Mouse (Mus musculus) left cerebral cortex, postnatal 36 days (tissue): ENCODE measurements at regions not wholly inside any gene's neighbourhood (a gene's known extent, or its start where the extent isn't known, plus 50 kb on each side); places are given as distances from the start of the nearest gene placed in this dataset.
"Not testable (repeated sequence)": the region's sequence is repeated elsewhere in the genome, so short reads cannot be mapped to it uniquely, and the experiment has no call there.

Experiments
- DNase-seq, 2 experiments: peaks; one replicate each; pipeline ENCODE4 v3.0.0; 2021 to 2022; ENCODE audit warnings: low spot score in 2 of 2, mixed read lengths in 1 of 2
- intact Hi-C: fragments of 180-260 bp; cut with DNase I; formaldehyde crosslinking; loops from one replicate; pipeline ENCODE4 v1.15.1; 2025

DNA sequence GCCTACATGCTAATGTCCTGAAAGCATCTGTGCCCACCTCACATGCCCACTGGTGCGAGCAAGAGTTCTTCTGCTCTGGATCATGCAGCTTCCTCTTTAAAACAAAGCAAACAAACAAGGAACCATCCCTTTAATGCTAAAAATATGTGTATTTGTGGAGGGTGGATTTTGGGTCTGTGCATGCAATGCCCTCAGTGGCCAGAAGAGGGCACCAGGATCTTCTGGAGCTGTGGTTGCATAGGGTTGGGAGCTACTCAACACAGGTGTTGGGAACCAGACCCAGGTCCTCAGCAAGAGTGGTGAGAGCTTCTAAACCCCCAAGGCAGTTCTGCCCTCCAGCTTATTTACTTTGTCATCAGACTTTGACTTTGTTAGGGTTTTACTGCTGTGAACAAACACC is 201.3 kb downstream of the Matn1 start:
- no peak for DNase-seq
- intact Hi-C loops, result no loop called here

DNA sequence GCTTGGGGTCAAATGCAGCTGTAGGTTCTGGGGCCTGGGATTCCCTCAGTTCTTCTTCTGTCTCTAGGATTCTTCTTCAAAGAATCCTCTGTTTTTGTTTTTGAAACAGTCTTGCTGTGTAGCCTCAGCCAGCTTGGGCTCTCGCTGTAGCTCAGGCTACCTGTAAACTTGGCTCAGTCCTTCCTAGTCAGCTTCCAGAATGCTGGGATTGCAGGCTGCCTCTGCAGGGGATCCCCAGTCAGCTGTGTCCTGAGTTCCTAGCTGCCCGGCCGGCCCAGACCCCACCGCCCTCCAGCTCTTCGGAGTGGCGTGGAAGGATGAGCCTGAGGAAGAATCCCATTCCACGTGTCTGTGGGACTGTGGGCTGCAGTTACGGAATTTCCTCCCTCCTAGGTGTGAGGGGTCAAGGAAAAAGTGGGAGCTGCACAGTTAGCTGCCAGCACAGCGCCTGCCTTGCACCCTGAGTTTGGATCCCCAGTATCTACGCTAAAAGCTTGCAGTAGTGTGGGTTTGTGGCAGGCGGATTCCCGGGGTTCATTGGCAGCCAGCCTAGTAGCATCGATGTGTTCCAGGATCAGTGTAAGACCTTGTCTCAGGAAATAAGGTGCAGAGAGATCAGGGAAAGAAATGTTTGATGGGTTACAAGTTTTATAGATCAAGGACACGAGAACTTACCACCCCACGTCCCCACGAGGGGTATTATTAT is 204.0 kb downstream of the Matn1 start:
- intact Hi-C loops, result no loop called here
- no peak for DNase-seq

DNA sequence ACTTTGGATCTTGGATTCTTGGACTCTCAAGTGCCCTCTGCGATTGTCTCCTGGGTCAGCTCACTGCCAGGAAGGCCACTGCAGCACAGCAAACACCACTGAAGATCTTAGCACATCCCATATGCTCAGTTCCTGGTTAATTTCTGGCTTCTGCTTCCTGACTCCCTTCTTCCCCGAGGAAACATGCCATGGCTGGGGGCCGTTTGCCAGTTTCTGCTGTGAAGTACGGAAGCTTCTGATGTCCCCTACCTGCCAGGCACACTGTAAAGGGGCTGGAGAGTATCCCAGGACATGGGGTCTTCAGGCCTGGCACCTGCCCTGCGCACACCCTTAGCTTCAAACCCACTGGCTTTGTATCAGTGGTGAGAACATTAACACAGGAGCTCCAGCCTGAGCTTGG is 205.3 kb downstream of the Matn1 start:
- DNase-seq, result no peak
- intact Hi-C loops, result no loop called here

DNA sequence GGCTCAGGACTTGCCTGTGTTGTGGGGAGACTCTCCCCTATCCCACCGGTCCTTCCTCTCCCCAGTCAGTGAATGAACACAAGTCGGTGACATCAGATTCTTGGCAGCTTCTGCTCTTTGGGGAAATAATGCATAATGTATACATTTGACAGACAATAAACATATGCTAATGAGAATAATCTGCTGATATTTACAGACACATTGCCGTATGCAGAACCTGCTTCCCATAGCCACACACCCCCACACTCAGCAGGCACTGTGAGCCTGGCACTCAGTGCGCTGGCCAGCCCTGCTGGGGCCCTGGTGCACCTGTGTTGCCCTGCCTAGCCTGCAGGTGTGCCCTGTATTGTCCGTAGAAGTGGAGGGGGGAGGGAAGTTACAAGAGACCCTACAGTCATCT is 215.5 kb downstream of the Matn1 start:
- no peak for DNase-seq
- intact Hi-C loops, result no loop called here

DNA sequence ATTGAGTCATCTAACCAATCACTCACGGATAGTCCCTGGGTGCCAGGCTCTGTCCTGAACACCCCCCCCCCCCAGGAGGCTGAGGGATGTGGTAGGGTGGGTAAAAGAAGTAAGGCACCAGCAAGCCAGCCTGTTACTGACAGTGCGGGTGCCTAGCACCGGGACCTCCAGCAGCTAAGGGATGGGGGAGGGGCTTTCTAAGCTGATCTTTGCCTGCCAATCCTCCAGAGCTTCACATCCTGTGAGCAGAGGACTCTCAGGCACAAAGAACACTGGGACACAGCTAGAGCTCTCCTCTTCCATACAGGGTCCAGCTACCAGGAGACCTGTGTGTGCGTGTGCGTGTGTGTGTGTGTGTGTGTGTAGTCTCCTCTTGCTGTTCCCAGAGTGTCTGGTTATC is 215.9 kb downstream of the Matn1 start:
- DNase-seq, result no peak
- intact Hi-C loops, result no loop called here

DNA sequence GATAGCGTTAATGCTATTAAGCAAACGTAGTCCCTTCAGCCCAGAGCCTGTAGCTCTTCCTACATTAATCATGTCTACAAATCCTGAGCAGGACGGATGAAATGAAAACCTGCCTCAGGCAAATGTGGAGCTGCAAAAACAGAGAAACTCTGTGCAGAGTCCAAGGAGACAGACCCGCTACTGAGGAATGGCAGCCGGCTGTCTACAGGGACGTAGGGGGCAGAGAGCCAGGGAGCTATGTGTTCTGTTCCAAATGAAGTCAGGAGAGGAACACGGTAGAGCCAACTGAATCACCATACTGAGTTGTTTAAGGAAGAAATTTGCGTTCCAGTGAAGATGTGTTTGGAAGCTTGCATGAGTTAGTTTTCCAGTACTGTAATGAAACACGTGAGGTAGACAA is 217.3 kb downstream of the Matn1 start:
- DNase-seq, result no peak
- intact Hi-C loops, result no loop called here

DNA sequence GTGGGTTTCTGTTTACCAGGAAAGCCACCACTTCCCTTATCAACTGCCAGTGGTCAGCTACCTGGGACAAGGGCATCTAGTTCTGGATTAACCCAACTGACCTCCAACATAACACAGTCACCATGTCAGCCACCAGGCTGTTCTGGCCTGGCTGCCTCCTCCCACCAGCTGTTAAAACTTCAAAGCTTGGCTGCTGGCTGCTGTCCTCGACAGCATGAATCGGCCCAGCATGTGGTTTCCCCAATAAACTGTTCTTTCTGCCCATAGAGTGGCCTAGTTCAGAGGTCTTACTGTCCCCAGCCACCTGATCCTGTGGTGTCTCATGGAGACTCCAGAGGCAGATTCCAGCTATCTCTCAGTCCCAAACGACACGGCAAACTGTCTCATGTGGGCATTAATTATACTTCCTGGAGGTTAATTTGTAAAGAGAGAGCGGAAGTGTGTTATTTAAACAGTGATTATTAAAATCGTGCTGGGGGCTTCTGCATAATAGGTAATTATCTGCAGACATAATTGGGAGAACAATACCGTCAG is 219.7 kb downstream of the Matn1 start:
- DNase-seq, result no peak
- intact Hi-C loops, result no loop called here

DNA sequence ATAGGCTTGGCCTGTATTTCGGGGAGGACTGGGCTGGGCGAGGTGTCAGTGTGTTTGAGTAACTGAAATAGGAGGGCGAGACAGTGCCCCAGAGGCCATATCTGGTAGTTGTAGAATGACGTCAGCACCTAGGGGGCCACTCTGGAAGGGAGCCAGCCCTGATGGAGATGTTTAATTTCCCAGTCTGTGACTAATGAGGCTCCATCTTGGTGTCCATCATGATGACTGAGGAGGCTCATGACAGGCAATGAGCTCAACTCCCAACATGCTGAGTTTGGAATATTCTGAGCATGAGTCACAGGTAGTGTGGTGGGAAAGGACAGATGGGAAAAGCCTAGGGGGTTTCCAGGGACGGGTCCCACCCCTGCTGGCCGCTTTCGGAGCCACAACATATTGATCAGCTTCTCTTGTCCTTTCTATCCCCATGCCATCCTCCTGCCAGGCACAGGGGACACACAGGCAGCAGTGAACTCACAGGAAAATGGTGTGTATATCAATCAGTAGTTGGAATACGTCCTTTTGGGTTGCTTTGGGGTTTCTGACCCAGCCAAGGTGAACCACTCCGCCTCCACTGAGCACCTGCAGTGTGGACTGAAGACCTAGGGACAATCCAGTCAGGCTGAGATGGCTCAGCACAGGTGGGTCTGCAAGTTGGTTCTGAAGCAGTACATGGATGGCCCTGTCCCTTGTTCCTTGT is 222.5 kb downstream of the Matn1 start:
- DNase-seq, result no peak
- intact Hi-C loops, result no loop called here

DNA sequence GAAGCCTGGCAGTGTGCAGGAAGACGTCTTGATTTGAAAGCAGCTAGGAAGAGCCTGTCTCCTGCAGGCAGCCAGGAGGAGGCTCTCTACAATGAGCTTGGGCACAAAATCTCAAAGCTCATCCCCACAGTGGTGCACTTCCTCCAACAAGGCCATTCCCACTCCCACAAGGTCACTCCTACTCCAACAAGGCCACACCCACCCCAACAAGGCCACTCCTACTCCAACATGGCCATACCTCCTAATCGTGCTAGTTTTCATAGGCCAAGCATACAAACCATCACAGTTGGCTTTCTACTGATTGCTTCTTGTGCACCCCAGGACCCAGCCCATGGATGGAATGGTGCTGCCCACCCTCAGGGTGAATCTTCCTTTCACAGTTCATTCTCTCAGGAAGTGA is 223.7 kb downstream of the Matn1 start:
- intact Hi-C loops, result no loop called here
- DNase-seq, result no peak

DNA sequence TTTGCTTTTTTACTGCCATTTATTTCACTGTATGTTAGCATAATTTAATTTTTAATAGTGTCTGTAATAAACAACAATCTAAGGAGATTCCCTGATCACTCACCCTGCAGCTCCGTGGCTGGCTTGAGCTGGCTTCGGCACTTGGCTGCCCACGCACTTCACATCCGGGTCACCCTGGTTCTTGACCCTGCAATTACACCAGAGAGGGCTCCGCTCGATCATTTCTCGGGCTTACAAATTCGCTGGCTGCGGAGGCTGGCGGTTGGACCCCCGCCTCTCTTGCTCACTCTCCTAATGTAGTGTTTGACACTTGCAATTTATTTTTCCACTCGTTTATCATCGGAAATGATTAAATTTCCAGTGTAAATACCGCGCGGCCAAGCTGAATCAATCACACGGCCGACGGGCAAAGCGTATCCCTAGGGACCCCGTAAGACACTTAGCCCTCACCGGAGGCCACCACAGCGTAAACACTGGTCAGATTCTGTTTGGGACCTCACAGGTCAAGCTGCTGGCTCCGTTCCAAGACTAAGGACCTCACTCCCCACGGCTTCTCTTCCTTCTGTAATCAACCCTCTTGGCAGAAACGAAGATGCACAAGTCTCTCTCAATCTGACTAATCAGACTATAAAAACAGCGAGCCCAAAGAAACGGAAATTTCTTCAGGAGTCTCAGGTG is 229.7 kb downstream of the Matn1 start:
- no peak for DNase-seq
- intact Hi-C loops, result no loop called here

DNA sequence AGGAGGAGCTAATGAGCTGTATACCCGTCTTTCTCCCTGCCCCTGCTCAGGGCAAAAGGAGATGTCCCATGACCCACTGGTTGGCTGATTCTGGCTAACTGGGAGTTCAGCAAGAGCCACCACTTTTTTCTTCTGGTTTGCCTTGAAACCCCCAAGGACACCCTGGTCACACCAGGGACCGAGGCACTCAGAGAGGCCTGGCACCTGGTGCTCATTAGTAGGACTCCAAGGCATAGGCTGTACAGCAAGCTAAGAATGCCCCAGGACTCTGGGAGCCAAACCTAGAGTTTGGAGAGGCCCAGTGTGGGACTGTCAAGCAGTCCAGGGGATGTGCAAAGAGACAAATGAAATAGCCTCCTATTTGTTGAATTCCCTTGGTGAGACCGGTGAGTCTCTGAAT is 232.5 kb downstream of the Matn1 start:
- DNase-seq, result no peak
- intact Hi-C loops, result no loop called here

DNA sequence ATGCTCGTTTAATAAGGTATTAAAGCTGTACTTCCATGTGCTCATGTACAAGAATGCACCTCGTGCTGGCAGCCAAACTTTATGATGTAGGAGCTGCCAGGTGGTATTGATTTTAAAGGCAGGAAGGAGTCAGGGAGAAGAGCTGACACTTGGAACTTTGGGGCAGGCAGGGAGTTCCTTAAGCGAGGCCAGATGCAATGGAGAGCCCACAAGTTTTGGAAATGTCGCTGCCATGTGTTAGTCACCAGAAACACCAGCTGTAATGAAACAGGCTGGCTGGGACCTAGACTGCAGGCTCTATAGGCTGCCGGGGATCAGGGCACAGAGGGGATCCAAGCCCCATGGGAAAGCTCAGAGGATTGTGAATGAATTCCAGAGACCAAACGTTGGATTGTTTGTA is 233.7 kb downstream of the Matn1 start:
- no peak for DNase-seq
- intact Hi-C loops, result no loop called here

DNA sequence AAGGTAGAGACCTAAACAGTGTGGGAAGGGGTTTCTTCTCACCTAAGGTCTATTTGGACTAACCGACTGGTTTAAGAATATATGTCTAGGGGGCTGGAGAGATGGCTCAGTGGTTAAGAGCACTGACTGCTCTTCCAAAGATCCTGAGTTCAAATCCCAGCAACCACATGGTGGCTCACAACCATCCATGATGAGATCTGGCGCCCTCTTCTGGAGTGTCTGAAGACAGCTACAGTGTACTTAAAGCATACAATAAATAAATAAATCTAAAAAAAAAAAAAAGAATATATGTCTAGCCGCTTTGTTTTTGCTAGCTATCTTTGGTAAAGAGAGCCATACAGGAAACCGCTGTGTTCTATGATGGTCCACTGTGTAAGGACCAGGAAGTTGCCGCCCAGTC is 234.5 kb downstream of the Matn1 start:
- DNase-seq, intact Hi-C loops: not testable (repeated sequence)

DNA sequence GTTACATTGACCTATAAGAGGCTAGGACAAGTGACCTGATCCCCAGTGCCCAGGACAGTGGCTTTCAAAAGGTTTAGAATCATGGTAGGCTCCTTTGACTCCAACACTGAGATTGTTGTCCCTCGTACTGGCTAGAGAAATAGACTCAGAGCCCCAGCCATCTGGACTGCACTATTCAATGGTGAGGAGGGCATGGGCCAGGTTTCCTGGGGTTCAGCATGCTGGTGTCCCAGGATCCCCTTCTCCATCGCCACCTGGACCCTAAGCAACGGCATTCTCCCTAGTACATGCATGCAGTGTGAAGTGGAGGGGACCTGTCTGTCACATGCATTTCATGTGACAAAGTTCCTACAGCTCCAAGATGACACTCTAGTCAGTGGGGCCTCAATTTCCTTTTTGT is 243.9 kb downstream of the Matn1 start:
- intact Hi-C loops, result no loop called here
- no peak for DNase-seq

DNA sequence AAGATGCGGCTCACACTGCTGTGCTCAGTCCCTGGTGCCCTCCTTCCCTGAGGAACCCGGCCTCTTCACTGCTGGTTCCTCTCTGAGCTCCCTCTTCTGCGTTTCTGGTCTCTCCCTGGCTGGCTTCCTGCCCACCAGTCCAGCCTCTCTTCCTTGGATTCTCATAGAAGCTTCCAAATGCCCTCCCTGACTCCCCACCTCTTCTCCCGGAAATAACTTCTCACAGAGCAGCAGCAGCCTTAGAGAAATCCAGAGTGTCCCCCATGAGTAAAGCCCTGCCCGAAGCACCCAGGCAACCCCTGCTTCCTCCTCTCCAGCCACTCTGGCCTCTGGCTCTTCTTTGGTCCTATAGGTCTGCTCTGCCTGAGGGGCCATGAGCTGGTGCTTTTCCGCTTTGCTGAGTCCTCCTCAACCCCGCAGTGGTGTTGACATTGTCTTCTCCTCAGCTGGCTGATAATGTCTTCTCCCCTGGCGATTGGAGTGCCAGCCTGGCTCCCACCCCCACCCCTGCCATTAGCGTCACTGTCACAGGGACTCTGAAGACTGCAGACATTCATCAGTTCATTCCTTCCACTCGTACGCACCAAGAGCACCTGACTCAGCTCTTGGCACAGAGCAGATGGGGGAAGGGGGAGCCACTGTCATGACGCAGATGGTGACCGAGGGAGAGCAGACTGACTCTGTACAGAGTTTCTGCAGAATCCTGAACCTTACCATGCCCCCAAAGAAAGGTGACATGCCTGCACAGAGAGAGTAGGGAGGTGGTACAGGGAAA is 247.1 kb downstream of the Matn1 start:
- intact Hi-C loops, result no loop called here
- DNase-seq, result no peak

DNA sequence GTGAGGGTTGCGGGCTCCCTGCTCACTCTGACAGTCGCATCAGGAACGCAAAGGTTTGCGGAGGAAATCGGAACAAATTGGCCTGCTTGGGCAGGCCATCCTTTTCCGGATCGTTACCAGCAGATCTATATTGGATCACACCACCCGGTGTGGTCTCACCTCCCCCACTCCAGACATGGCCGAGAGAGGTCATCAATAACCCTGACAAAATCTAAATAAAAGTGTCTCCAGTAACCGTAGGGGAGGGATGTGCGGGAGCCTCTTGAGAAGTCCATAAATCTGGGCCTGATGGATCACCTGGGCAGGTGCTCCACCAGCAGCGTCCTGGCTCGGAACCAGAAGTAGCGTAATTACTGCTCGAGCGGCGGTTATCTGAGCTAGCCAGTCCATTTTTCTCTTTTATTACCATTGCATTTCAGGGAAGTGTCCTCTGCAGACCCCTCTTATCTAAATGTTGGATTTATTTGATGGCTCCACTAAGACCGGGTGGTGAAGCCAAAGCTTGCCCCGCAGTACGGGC is 249.8 kb downstream of the Matn1 start:
- intact Hi-C loops, result no loop called here
- no peak for DNase-seq

DNA sequence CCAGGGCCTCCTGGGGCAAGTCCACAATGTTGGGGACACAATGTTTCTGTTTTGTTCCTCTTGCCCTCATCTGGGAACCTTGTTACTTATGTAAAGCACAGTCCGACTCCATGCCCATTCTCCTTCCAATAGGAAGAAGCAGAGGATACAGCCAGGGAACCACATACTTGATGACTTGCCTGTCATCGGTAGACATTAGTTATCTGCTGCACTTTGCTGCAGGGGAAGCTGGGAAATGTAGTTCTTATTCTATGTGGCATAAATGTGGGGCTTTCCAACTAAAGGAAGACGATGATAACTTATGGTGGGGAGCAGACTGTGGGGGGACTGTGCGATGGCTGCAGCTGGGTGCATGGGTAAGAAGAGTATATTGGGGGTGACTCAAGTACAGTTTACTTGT is 252.0 kb downstream of the Matn1 start:
- no peak for DNase-seq

DNA sequence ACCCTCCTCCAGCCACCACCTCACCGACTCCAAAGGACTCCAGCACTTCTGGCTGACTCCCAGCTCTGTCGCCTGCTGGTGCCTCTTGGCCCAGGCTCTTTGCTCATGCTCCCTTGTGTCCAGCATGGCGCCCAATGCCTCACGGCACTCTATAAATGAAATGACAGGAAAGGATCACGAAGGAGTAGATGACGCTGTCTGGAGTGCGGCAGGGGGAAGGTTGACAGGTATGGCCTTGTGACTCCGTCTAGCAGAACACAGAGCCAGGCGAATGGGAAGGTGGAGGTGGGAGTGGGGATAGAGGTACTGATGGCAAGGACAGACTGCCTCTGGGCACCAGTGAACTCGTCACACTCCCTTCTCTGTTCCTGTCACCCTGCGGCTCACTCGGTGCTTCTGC is 259.5 kb downstream of the Matn1 start:
- intact Hi-C loops, result no loop called here
- no peak for DNase-seq

More for the DNA sequence above, 252.0 kb downstream of the Matn1 start:
- intact Hi-C loops, result no loop called here

DNA sequence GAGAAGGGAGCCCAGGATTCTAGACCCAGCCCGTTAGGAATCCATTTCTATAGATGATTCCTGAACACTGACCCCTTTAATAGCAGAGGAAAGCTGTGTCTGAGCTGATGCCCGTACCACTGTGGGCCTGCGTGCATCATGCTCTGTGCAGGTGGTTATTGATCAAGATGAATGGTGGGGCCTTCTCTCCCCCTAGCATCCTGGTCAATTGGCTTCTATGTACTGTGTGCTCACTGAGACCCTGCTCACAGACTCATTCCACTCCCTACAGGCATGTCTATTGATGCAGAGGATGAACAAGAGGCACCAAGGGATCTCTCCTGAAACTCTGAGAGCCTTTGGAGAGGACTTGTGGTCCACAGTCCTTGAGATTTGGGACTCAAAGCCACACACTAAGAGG is 260.5 kb downstream of the Matn1 start:
- DNase-seq, result no peak
- intact Hi-C loops, result no loop called here

DNA sequence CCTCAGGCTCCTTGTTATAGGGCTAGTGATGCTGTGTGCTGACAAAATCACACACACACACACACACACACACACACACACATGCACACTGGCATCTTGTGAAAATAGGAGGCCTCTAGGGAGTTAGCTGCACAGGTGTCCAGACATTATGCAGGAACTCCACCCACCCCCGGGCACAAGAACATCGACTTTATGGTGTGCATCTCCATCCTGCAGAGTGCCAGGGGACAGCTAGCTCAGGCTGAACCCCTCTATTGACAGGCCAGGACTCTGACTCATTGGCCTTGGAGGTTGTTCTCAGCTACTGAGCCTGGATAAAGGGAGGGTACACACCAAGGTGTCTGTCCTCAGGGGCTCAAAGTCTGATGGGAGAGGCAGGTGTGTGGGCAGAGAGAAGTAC is 260.9 kb downstream of the Matn1 start:
- intact Hi-C loops, result no loop called here
- no peak for DNase-seq
